Mouse (Mus musculus) ES-E14 (cell line): ENCODE measurements around the gene Nepro. TPM values are rescaled to one million over a fixed set of nuclear protein-coding genes. Genes with fewer than 3 reads are reported as not detected.

ENCODE experiments used
- DNase-seq: peaks from one replicate; pipeline ENCODE4 v3.0.0-alpha.2; 2013; ENCODE audit warnings: low read depth, low spot score
- H3K27ac ChIP-seq: 2 replicates; pipeline ENCODE4 v1.5.1; 2012; ENCODE audit warnings: low read depth, mild to moderate bottlenecking, low read length, moderate library complexity, mixed read lengths; ENCODE audit not compliant: poor library complexity, insufficient read depth, severe bottlenecking
- H3K36me3 ChIP-seq: 2 replicates; pipeline ENCODE4 v1.6.1; 2012; ENCODE audit warnings: mild to moderate bottlenecking, low read length, moderate library complexity, mixed read lengths; ENCODE audit not compliant: control insufficient read depth, poor library complexity, insufficient read depth, severe bottlenecking
- H3K4me1 ChIP-seq, 2 experiments: fragments of 150-350 bp in 1 of 2; sonication (generic) in 1 of 2; 2 replicates each; pipeline ENCODE4 v1.6.1; 2012; ENCODE audit warnings: low read length in 2 of 2, mild to moderate bottlenecking in 1 of 2, mixed read lengths in 1 of 2; ENCODE audit not compliant: control insufficient read depth in 2 of 2, insufficient read depth in 2 of 2, poor library complexity in 1 of 2
- H3K4me3 ChIP-seq, 2 experiments: fragments of 150-350 bp in 1 of 2; sonication (generic) in 1 of 2; 2 replicates each; pipeline ENCODE4 v1.5.1; 2012; ENCODE audit warnings: low read length in 2 of 2, low read depth in 1 of 2, mild to moderate bottlenecking in 1 of 2, mixed read lengths in 1 of 2; ENCODE audit not compliant: insufficient read depth in 1 of 2, poor library complexity in 1 of 2, severe bottlenecking in 1 of 2
- H3K9ac ChIP-seq: 2 replicates; pipeline ENCODE4 v1.6.1; 2012; ENCODE audit warnings: low read depth, mild to moderate bottlenecking, low read length, mixed read lengths; ENCODE audit not compliant: poor library complexity, insufficient read depth, severe bottlenecking
- H3K9me3 ChIP-seq: fragments of 150-350 bp; sonication (generic); 2 replicates; pipeline ENCODE4 v1.6.1; 2012; ENCODE audit warnings: low read depth, mild to moderate bottlenecking, low read length; ENCODE audit not compliant: control insufficient read depth, insufficient read depth
- CHD2 ChIP-seq: IDR thresholded peaks from 2 replicates; pipeline ENCODE4 v1.6.1; 2014; ENCODE audit warnings: mild to moderate bottlenecking, low read depth, low read length, inconsistent platforms
- HCFC1 ChIP-seq: IDR thresholded peaks from 2 replicates; pipeline ENCODE4 v1.6.1; 2012; ENCODE audit warnings: low read length, inconsistent platforms, borderline replicate concordance; ENCODE audit not compliant: insufficient read depth
- MAFK ChIP-seq: IDR thresholded peaks from 2 replicates; pipeline ENCODE4 v1.6.1; 2014; ENCODE audit warnings: mild to moderate bottlenecking, low read depth, low read length, inconsistent platforms; ENCODE audit not compliant: insufficient read depth
- ZC3H11A ChIP-seq: IDR thresholded peaks from 2 replicates; pipeline ENCODE4 v1.6.1; 2012; ENCODE audit warnings: low read depth, mild to moderate bottlenecking, inconsistent platforms, low read length, borderline replicate concordance
- ZNF384 ChIP-seq: IDR thresholded peaks from 2 replicates; pipeline ENCODE4 v1.6.1; 2012; ENCODE audit warnings: low read depth, low read length, inconsistent platforms
- in situ Hi-C, 2 experiments: fragments of 600-800 bp; cut with MboI; formaldehyde crosslinking; loops; one replicate each; pipeline ENCODE4 v1.15.1; 2025; ENCODE audit warnings: low sequenced_read_pairs in 2 of 2, inconsistent platforms in 1 of 2; ENCODE audit not compliant: unreplicated experiment in 2 of 2
- total RNA-seq: library from RNA; depleted of rRNA; stranded (reverse); fragments of 300-350 nt; gene quantifications from 2 replicates; pipeline ENCODE4 v1.2.3, GENCODE M21; 2012

Gene Nepro
- total RNA-seq, 1 experiment = 39.7 TPM

- Histone ChIP-seq H3K4me3 (peak overlapping the region; percentile 87 to 94), H3K27ac (no peak overlapping the region), H3K36me3 (no peaks in the 10 kb centered on the region; the same call in 1 of the 2 replicates), H3K4me1 (no peaks in the 10 kb centered on the region), H3K9ac (peak overlapping the region; percentile 87), H3K9me3 (no peaks in the 10 kb centered on the region)
- in situ Hi-C loops = no loop called here
- TF ChIP-seq MAFK (no peak), CHD2 (no peak), ZNF384 (no peak), ZC3H11A (no peak), HCFC1 (no peak)
- DNase-seq = no peak
Measured at GRCm38 (mm10) chr16:44745471-44745865, 21.4 kb downstream of the Nepro start.

GRCm38 (mm10) chr16:44745866-44746562 is 21.9 kb downstream of the Nepro start, which contains the start of gene Gtpbp8:
Gtpbp8 (minus strand) TSS chr16:44746363.
- Histone ChIP-seq H3K36me3 (no peaks in the 10 kb centered on the region; the same call in 1 of the 2 replicates), H3K4me3 (peak within 1 kb of the TSS; percentile 87 to 94), H3K27ac (no peak within 1 kb of the TSS), H3K4me1 (no peaks in the 10 kb centered on the region), H3K9ac (peak within 1 kb of the TSS; percentile 87), H3K9me3 (no peaks in the 10 kb centered on the region)
- TF ChIP-seq CHD2 (no peak), ZC3H11A (no peak), HCFC1 (peak; percentile 98), ZNF384 (no peak), MAFK (no peak)
- in situ Hi-C loops = no loop called here
- DNase-seq = peak; percentile 82

- DNase-seq = no peak
- in situ Hi-C loops = no loop called here
- H3K27ac ChIP-seq = no peak overlapping the region
- H3K36me3 ChIP-seq = no peaks in the 10 kb centered on the region
- H3K4me1 ChIP-seq = no peaks in the 10 kb centered on the region
- H3K9ac ChIP-seq = no peak overlapping the region
- H3K4me3 ChIP-seq = no peak overlapping the region
- H3K9me3 ChIP-seq = no peaks in the 10 kb centered on the region
- no peak for TF ChIP-seq HCFC1
- TF ChIP-seq ZNF384 = no peak
- TF ChIP-seq CHD2 = no peak
- no peak for TF ChIP-seq ZC3H11A
- no peak for TF ChIP-seq MAFK
Measured at GRCm38 (mm10) chr16:44748007-44748406, 23.9 kb downstream of the Nepro start.

GRCm38 (mm10) chr16:44757700-44758099 is 33.6 kb downstream of the Nepro start:
- H3K9me3 ChIP-seq = no peaks in the 10 kb centered on the region
- H3K4me1 ChIP-seq = no peaks in the 10 kb centered on the region
- no peak overlapping the region for H3K4me3 ChIP-seq
- no peak for DNase-seq
- no peak overlapping the region for H3K27ac ChIP-seq
- TF ChIP-seq ZC3H11A (no peak), ZNF384 (no peak), HCFC1 (no peak), CHD2 (no peak), MAFK (no peak)
- no peak overlapping the region for H3K9ac ChIP-seq
- in situ Hi-C loops = no loop called here
- H3K36me3 ChIP-seq = no peaks in the 10 kb centered on the region

GRCm38 (mm10) chr16:44761811-44762210 is 37.7 kb downstream of the Nepro start:
- Histone ChIP-seq H3K4me3 (no peak overlapping the region), H3K4me1 (peaks cover 3 to 6% of the 10 kb centered on the region in 2 experiments; a peak in 1 of 4 replicates), H3K27ac (no peak overlapping the region), H3K9me3 (no peaks in the 10 kb centered on the region), H3K9ac (no peak overlapping the region), H3K36me3 (no peaks in the 10 kb centered on the region)
- in situ Hi-C loops = no loop called here
- TF ChIP-seq ZNF384 (no peak), HCFC1 (no peak), ZC3H11A (no peak), MAFK (no peak)
- DNase-seq = no peak
